Mouse (Mus musculus): ENCODE measurements at regions not wholly inside any gene's neighbourhood (a gene's known extent, or its start where the extent isn't known, plus 50 kb on each side); places are given as distances from the start of the nearest gene placed in this dataset.

DNA sequence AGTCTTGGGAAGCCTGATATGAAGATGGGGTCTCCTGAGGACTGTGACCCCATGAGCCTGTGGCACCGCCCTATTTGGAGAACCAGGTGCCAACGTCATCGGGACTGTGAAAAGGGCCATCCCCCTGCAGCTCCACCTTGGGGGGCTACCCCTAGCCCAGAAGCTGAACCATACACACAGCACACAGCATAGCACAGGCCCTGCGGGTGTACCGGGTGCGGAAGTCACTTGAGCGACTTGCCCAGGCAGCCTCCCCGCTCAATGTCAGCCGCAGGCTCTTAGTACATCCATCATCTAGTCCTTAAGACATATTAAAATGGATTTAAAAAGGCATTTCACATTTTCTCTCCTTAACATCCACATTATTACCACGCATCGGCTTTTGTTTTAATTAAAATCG, 118.2 kb upstream of the Smad3 start:
- no peak overlapping the region for H3K27ac ChIP-seq (ENCODE audit: control insufficient read depth, insufficient read depth, low read length)
- DNase-seq: no peak
- TF ChIP-seq POLR2A (IDR thresholded peaks at IDR 0.05; ENCODE audit: control insufficient read depth, extremely low read depth, insufficient read depth, low read length, poor library complexity) (no peak), CTCF (IDR thresholded peaks at IDR 0.05; ENCODE audit: borderline replicate concordance, control insufficient read depth, extremely low read depth, insufficient read depth, low read length, poor library complexity) (no peak)
- no peaks in the 10 kb centered on the region for H3K36me3 ChIP-seq (ENCODE audit: control insufficient read depth, insufficient read depth, low read length)
- H3K4me1 ChIP-seq (replicated peaks; ENCODE audit: control insufficient read depth, insufficient read depth, low read length): 0 out of 2 replicates have a peak, but pooled peaks cover 3% of the 10 kb centered on the region
- H3K27me3 ChIP-seq (ENCODE audit: control insufficient read depth, insufficient read depth, low read length): no peaks in the 10 kb centered on the region
- WGBS: 97% methylated on average over 12 of the region's 12 CpGs
- H3K4me3 ChIP-seq (ENCODE audit: control insufficient read depth, insufficient read depth, low read length): no peak overlapping the region

DNA sequence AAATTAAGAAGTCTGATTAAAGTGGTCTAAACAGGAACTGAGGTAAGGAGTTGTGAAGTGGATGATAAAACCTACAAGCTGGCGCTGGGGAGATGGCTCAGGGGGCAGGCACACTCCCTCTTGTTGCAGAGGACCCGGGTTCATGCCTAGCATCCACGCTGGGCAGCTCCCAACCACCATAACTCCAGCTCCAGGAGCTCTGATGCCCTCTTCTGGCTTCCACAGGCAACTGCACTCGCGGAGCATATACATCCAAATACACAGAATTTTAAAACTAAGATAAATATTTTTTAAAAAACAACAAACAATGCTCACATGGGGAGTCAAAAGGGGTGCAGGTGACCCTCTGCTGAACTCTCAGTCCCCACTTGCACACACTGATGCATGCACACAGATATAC, 117.4 kb upstream of the Smad3 start:
- 93% methylated on average over 5 of the region's 5 CpGs for WGBS
- no peak overlapping the region for H3K27ac ChIP-seq (ENCODE audit: control insufficient read depth, insufficient read depth, low read length)
- 0 out of 2 replicates have a peak, but pooled peaks cover 3% of the 10 kb centered on the region for H3K4me1 ChIP-seq (replicated peaks; ENCODE audit: control insufficient read depth, insufficient read depth, low read length)
- no peaks in the 10 kb centered on the region for H3K27me3 ChIP-seq (ENCODE audit: control insufficient read depth, insufficient read depth, low read length)
- TF ChIP-seq POLR2A (IDR thresholded peaks at IDR 0.05; ENCODE audit: control insufficient read depth, extremely low read depth, insufficient read depth, low read length, poor library complexity): no peak
- TF ChIP-seq CTCF (IDR thresholded peaks at IDR 0.05; ENCODE audit: borderline replicate concordance, control insufficient read depth, extremely low read depth, insufficient read depth, low read length, poor library complexity): no peak
- no peak for DNase-seq
- H3K4me3 ChIP-seq (ENCODE audit: control insufficient read depth, insufficient read depth, low read length): no peak overlapping the region
- no peaks in the 10 kb centered on the region for H3K36me3 ChIP-seq (ENCODE audit: control insufficient read depth, insufficient read depth, low read length)

- no peak for DNase-seq
- WGBS: 95% methylated on average over 11 of the region's 11 CpGs
- no peak for TF ChIP-seq CTCF (IDR thresholded peaks at IDR 0.05; ENCODE audit: borderline replicate concordance, control insufficient read depth, extremely low read depth, insufficient read depth, low read length, poor library complexity)
- TF ChIP-seq POLR2A (IDR thresholded peaks at IDR 0.05; ENCODE audit: control insufficient read depth, extremely low read depth, insufficient read depth, low read length, poor library complexity): no peak
These were observed 106.6 kb upstream of the Smad3 start for GRCm38 (mm10) chr9:63864350-63864749.

DNA sequence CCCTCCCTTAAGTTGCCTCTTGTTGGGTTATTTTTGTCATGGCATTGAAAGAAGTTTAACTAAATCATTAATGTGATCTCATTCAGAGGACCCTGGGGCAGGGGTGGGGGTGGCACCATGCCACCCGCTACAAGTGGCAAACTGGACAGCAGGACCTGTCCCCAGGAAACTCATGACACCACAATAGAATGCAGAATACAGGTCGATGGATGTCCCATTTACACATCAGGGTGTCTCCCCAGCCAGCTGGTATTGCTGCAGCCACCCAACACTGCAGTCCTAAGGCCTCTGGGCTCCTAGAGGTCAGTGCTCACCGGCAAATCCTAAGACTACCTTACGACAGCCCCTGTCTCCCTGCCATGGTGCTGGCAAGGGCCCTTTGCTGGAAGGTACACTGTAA, 105.5 kb upstream of the Smad3 start:
- Histone ChIP-seq H3K4me3 (ENCODE audit: control insufficient read depth, insufficient read depth, low read length) (no peak overlapping the region), H3K4me1 (replicated peaks; ENCODE audit: control insufficient read depth, insufficient read depth, low read length) (no peaks in the 10 kb centered on the region), H3K27me3 (ENCODE audit: control insufficient read depth, insufficient read depth, low read length) (no peaks in the 10 kb centered on the region), H3K27ac (ENCODE audit: control insufficient read depth, insufficient read depth, low read length) (no peak overlapping the region), H3K36me3 (ENCODE audit: control insufficient read depth, insufficient read depth, low read length) (no peaks in the 10 kb centered on the region)
- 89% methylated on average over 4 of the region's 4 CpGs for WGBS
- TF ChIP-seq CTCF (IDR thresholded peaks at IDR 0.05; ENCODE audit: borderline replicate concordance, control insufficient read depth, extremely low read depth, insufficient read depth, low read length, poor library complexity): no peak
- DNase-seq: no peak

More at GRCm38 (mm10) chr9:63864350-63864749, 106.6 kb upstream of the Smad3 start:
- Histone ChIP-seq H3K36me3 (ENCODE audit: control insufficient read depth, insufficient read depth, low read length) (no peaks in the 10 kb centered on the region), H3K4me1 (replicated peaks; ENCODE audit: control insufficient read depth, insufficient read depth, low read length) (no peaks in the 10 kb centered on the region), H3K27ac (ENCODE audit: control insufficient read depth, insufficient read depth, low read length) (no peak overlapping the region), H3K27me3 (ENCODE audit: control insufficient read depth, insufficient read depth, low read length) (no peaks in the 10 kb centered on the region), H3K4me3 (ENCODE audit: control insufficient read depth, insufficient read depth, low read length) (no peak overlapping the region)

DNA sequence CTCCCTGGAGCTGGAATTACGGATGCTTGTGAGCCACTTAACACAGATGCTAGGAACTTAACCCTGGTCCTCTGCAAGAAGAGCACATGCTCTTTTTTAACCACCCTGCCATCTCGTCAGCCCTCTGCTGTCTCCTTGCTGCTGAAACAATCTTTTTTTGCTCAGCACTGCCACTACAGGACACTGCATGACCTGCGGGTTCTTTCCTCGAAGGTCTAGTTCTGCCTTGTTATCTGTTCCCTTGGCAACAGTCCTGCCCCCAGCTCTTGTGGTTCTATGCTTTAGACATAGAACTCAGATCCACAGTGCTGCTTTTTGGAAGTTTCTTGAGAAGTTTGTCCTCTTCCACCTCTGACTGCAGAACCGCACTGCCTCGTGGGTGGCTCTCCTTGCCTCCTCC, 104.6 kb upstream of the Smad3 start:
- DNase-seq: no peak
- Histone ChIP-seq H3K27ac (ENCODE audit: control insufficient read depth, insufficient read depth, low read length) (no peak overlapping the region), H3K4me1 (replicated peaks; ENCODE audit: control insufficient read depth, insufficient read depth, low read length) (no peaks in the 10 kb centered on the region), H3K27me3 (ENCODE audit: control insufficient read depth, insufficient read depth, low read length) (no peaks in the 10 kb centered on the region), H3K4me3 (ENCODE audit: control insufficient read depth, insufficient read depth, low read length) (no peak overlapping the region), H3K36me3 (ENCODE audit: control insufficient read depth, insufficient read depth, low read length) (no peaks in the 10 kb centered on the region)
- 39% methylated on average over 6 of the region's 6 CpGs for WGBS
- TF ChIP-seq POLR2A (IDR thresholded peaks at IDR 0.05; ENCODE audit: control insufficient read depth, extremely low read depth, insufficient read depth, low read length, poor library complexity): no peak
- no peak for TF ChIP-seq CTCF (IDR thresholded peaks at IDR 0.05; ENCODE audit: borderline replicate concordance, control insufficient read depth, extremely low read depth, insufficient read depth, low read length, poor library complexity)

DNA sequence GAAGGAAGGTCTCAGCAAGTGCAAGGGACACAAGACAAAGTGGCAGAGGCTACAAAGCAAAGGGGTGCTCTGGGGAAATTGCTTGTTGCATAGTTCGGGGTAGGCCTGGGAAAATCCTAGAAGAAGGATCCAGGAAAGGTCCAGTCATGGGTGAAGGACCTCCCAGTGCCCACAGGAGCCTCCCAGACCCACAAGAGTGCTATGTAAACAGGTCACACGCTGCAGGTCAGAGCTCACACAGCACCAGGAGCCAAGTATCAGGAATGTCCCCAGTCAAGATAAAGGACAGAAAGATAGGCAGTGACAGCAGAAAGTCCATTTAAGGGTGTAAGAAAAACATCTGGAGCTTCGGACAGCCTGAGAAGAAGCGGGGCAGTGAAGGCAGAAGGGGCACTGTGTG, 103.6 kb upstream of the Smad3 start:
- Histone ChIP-seq H3K27ac (ENCODE audit: control insufficient read depth, insufficient read depth, low read length) (no peak overlapping the region), H3K4me1 (replicated peaks; ENCODE audit: control insufficient read depth, insufficient read depth, low read length) (no peaks in the 10 kb centered on the region), H3K4me3 (ENCODE audit: control insufficient read depth, insufficient read depth, low read length) (no peak overlapping the region), H3K36me3 (ENCODE audit: control insufficient read depth, insufficient read depth, low read length) (no peaks in the 10 kb centered on the region), H3K27me3 (ENCODE audit: control insufficient read depth, insufficient read depth, low read length) (no peaks in the 10 kb centered on the region)
- TF ChIP-seq POLR2A (IDR thresholded peaks at IDR 0.05; ENCODE audit: control insufficient read depth, extremely low read depth, insufficient read depth, low read length, poor library complexity) (no peak), CTCF (IDR thresholded peaks at IDR 0.05; ENCODE audit: borderline replicate concordance, control insufficient read depth, extremely low read depth, insufficient read depth, low read length, poor library complexity) (no peak)
- DNase-seq: no peak
- WGBS: 95% methylated on average over 4 of the region's 4 CpGs

DNA sequence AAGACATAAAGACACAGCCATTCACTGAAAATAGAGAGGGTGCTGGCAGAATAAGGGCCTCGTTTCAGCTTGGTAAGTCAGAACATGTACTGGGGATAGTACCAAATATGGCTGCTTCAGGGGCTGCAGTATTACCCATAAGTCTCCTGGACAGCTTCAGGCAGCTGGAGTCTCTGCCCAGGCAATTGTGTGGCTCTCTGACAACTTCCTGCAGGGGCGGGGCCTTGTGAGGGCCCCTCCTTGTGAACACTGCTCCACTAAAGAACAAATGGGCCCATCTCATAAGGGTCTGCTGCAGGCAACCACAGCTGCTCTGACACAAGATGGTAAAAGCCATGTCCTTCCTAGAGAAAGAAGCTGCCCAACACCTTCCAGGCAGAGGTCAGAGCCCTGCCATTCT, 102.4 kb upstream of the Smad3 start:
- H3K4me1 ChIP-seq (replicated peaks; ENCODE audit: control insufficient read depth, insufficient read depth, low read length): no peaks in the 10 kb centered on the region
- 94% methylated on average over 2 of the region's 2 CpGs for WGBS
- H3K4me3 ChIP-seq (ENCODE audit: control insufficient read depth, insufficient read depth, low read length): no peak overlapping the region
- TF ChIP-seq CTCF (IDR thresholded peaks at IDR 0.05; ENCODE audit: borderline replicate concordance, control insufficient read depth, extremely low read depth, insufficient read depth, low read length, poor library complexity) (no peak), POLR2A (IDR thresholded peaks at IDR 0.05; ENCODE audit: control insufficient read depth, extremely low read depth, insufficient read depth, low read length, poor library complexity) (no peak)
- no peak for DNase-seq
- no peaks in the 10 kb centered on the region for H3K36me3 ChIP-seq (ENCODE audit: control insufficient read depth, insufficient read depth, low read length)
- H3K27me3 ChIP-seq (ENCODE audit: control insufficient read depth, insufficient read depth, low read length): no peaks in the 10 kb centered on the region
- H3K27ac ChIP-seq (ENCODE audit: control insufficient read depth, insufficient read depth, low read length): no peak overlapping the region

Measured in thymus, adult 2 months (tissue).